Mouse (Mus musculus): ENCODE measurements around the gene 1700011L22Rik.

DNA sequence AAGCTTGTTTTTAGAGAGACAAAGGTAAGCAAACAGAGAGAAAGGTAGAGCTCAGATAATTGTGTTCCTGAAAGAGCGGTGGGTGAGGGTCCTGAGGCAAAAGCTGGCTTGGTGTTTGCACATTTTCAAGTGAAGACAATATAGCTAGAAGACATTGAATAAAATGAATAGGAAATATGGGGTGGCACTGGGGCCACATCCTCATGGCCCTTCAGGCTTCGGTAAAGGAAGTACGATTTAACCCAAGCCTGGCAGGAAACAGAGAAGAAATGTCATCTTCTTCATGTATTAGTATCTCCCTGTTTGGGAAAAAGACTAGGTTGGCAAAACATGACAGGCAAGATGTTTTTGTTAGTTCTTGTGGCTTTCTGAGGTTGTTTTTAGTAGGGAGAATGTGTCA, 22.3 kb downstream of the 1700011L22Rik start:
- no peak for TF ChIP-seq CTCF (IDR thresholded peaks at IDR 0.05; ENCODE audit: extremely low read depth, insufficient read depth, low read length)
- no peak for TF ChIP-seq POLR2A (IDR thresholded peaks at IDR 0.05; ENCODE audit: extremely low read depth, insufficient read depth, low read length)
